Mouse (Mus musculus): Measurements from ENCODE around the gene Smurf2.

DNA sequence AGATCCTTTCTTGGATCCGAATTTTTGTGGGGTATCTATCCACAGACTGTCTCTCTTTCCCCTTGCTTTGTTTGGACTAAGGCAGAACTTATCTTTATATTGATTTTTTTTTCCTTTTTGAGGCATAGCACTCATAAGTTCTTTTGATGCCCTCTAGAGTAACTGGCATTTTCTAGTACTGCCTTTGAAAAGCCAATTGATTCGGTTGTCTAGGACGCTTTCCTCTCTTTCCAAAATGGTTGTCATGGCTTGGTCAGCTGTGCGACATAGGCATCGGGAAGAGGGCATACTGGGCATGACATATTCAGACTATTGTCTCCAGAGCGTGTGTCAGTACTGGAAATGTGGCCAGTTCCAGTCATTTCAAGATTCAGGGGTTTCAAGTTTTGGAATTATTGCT is 130.9 kb downstream of the Smurf2 start:
- TF ChIP-seq POLR2A (IDR thresholded peaks at IDR 0.05; ENCODE audit: extremely low read depth, insufficient read depth, low read length) (no peak), CTCF (IDR thresholded peaks at IDR 0.05; ENCODE audit: extremely low read depth, insufficient read depth, low read length) (no peak)

Measured in cortical plate, adult 2 months (tissue).